Mouse (Mus musculus): ENCODE results near the gene Sema4g.

The Sema4g gene

DNA sequence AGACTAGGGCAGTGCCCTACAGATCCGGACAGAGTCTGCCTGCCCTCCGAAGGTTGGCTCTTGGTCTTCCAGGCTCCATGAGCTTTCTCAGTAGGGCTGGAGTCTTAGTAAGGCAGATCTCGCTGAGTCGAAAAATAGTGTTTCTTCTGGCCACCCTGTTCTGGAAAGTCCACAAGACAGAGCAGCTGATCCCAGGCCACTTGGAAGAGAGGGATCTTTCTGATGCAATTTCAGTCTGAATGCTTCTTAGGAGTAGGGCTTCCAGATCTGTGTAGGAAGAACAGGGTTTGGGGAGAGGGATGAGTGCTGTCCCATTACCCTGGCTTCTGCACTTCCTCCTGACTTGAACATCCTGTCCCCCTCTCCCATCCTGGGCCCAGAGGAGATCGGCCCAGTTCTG is 56.8 kb downstream of the Sema4g start, which contains the start of gene Pdzd7:
Gene Pdzd7 (minus strand): TSS at position 67 of the 400 bp plus-strand sequence.
- Histone ChIP-seq H3K27me3 (ENCODE audit: control insufficient read depth, insufficient read depth, low read length, poor library complexity, severe bottlenecking) (no peaks in the 10 kb centered on the region), H3K36me3 (ENCODE audit: control insufficient read depth, insufficient read depth, low read length, poor library complexity, severe bottlenecking) (peaks cover 2% of the 10 kb centered on the region)
- no peak for DNase-seq (ENCODE audit: low read depth, low spot score)

- no peaks in the 10 kb centered on the region for H3K27me3 ChIP-seq (ENCODE audit: control insufficient read depth, insufficient read depth, low read length, poor library complexity, severe bottlenecking)
- H3K36me3 ChIP-seq (ENCODE audit: control insufficient read depth, insufficient read depth, low read length, poor library complexity, severe bottlenecking): peaks cover 2% of the 10 kb centered on the region
- DNase-seq (ENCODE audit: low read depth, low spot score): peak; percentile 80
Observed at GRCm38 (mm10) chr19:45046523-45047321, 57.8 kb downstream of the Sema4g start.

DNA sequence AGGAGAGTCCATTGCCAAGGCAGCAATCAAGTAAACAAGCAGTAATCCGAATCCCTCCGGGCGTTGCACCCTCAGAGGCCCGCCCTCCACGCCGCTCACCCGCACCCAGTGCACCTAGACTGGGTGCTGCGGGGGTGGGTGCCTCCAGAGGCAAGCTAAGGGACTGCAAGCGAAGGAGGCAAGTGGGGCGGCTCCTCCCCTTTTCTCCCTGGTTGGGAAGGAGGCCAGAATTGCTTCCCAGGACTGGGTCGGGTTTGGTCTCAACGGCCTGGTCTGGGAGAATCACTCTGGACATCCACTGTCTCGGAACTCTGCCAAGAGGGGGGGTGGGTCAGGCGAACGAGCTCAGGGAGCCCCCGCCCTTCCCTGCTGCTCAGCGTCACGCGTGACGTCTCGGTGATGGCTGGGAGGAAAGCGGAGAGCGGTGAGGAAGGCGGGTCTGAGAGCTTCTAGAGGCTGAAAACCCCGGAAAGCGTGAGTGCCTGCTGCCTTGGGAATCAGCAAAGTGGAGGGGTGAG is 58.6 kb downstream of the Sema4g start, which contains the start of gene Sfxn3:
Gene Sfxn3 (plus strand): TSS at position 87 of the 518 bp plus-strand sequence.
- DNase-seq (ENCODE audit: low read depth, low spot score): peak; percentile 88
- H3K36me3 ChIP-seq (ENCODE audit: control insufficient read depth, insufficient read depth, low read length, poor library complexity, severe bottlenecking): peaks cover 2% of the 10 kb centered on the region
- H3K27me3 ChIP-seq (ENCODE audit: control insufficient read depth, insufficient read depth, low read length, poor library complexity, severe bottlenecking): no peaks in the 10 kb centered on the region

- Histone ChIP-seq H3K27me3 (ENCODE audit: control insufficient read depth, insufficient read depth, low read length, poor library complexity, severe bottlenecking) (no peaks in the 10 kb centered on the region), H3K36me3 (ENCODE audit: control insufficient read depth, insufficient read depth, low read length, poor library complexity, severe bottlenecking) (peaks cover 2% of the 10 kb centered on the region)
- DNase-seq (ENCODE audit: low read depth, low spot score): peak; percentile 79
Observed at GRCm38 (mm10) chr19:45047935-45048643, 59.2 kb downstream of the Sema4g start.

- DNase-seq (ENCODE audit: low read depth, low spot score): no peak
- Histone ChIP-seq H3K27me3 (ENCODE audit: control insufficient read depth, insufficient read depth, low read length, poor library complexity, severe bottlenecking) (no peaks in the 10 kb centered on the region), H3K36me3 (ENCODE audit: control insufficient read depth, insufficient read depth, low read length, poor library complexity, severe bottlenecking) (peaks cover 2% of the 10 kb centered on the region)
Observed at GRCm38 (mm10) chr19:45048644-45049365, 59.9 kb downstream of the Sema4g start.

DNA sequence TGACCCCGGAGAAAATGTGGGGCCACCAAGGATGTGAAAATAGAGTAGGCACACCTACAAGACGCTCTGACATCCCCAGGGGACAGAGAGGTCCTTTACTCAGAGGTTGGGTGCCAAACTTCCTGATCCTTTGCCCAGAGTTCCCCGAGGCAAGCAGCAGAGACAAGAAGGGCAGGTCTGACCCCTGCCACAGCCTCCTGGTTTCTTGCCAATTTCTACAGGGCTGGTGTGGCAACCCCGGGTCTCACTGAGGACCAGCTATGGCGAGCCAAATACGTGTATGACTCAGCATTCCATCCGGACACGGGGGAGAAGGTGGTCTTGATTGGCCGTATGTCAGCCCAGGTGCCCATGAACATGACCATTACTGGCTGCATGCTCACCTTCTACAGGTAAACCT is 60.6 kb downstream of the Sema4g start:
- Histone ChIP-seq H3K27me3 (ENCODE audit: control insufficient read depth, insufficient read depth, low read length, poor library complexity, severe bottlenecking) (no peaks in the 10 kb centered on the region), H3K36me3 (ENCODE audit: control insufficient read depth, insufficient read depth, low read length, poor library complexity, severe bottlenecking) (peaks cover 2% of the 10 kb centered on the region)
- no peak for DNase-seq (ENCODE audit: low read depth, low spot score)

All from splenic B cell, adult 2 months (primary cell).